Mouse (Mus musculus): ENCODE measurements around the gene Tcf7. TPM values are rescaled to one million over a fixed set of nuclear protein-coding genes. Genes with fewer than 3 reads are reported as not detected.

Tcf7 gene
- polyA plus RNA-seq, 1 experiment from 2014 or later = 4.7 TPM

DNA sequence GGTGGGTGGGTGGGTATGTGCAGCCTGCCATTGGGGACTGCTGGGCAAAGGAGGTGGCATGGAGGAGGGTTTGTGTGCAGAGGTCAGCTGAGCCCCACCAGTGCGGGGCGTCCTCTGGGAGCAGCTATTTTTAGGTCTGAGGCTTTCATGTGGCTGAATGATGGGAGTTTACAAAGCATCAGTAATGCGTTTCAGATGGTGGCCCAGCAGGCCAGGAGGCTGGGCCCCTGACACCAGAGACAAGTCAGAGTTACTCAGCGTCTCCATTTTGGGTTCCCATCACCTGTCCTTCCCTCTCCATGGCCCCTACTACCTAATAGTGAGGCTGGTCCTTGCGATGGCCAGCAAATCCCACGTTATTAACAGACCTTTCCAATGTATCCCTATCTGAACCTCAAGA lies 10.2 kb downstream of the Tcf7 start:
- Histone ChIP-seq H3K4me1 (replicated peaks) (peaks cover 18% of the 10 kb centered on the region), H3K4me2 (no peak overlapping the region), H3K36me3 (no peaks in the 10 kb centered on the region), H3K9me3 (no peaks in the 10 kb centered on the region), H3K27me3 (no peaks in the 10 kb centered on the region), H3K27ac (no peak overlapping the region), H3K9ac (no peak overlapping the region), H3K4me3 (no peak overlapping the region)
- ATAC-seq (ENCODE audit: low FRiP score) = no peak
- 77% methylated on average over 6 of the region's 6 CpGs for WGBS

- Histone ChIP-seq H3K9ac (peak overlapping the region; percentile 35; the same call in 1 of the 2 replicates), H3K27me3 (no peaks in the 10 kb centered on the region), H3K36me3 (no peaks in the 10 kb centered on the region), H3K9me3 (no peaks in the 10 kb centered on the region), H3K4me1 (replicated peaks) (peaks cover 18% of the 10 kb centered on the region), H3K4me3 (no peak overlapping the region), H3K4me2 (no peak overlapping the region), H3K27ac (no peak overlapping the region)
- ATAC-seq (ENCODE audit: low FRiP score) = no peak
- WGBS = 77% methylated on average over 8 of the region's 8 CpGs
Observed at GRCm38 (mm10) chr11:52271765-52272495, 10.9 kb downstream of the Tcf7 start.

- Histone ChIP-seq H3K4me3 (no peak overlapping the region), H3K27ac (no peak overlapping the region), H3K4me2 (no peak overlapping the region), H3K27me3 (no peaks in the 10 kb centered on the region), H3K36me3 (no peaks in the 10 kb centered on the region), H3K9ac (no peak overlapping the region), H3K9me3 (no peaks in the 10 kb centered on the region), H3K4me1 (replicated peaks) (peaks cover 35% of the 10 kb centered on the region)
- ATAC-seq (ENCODE audit: low FRiP score) = no peak
- 92% methylated on average over 6 of the region's 6 CpGs for WGBS
Observed at GRCm38 (mm10) chr11:52269841-52270240, 13.0 kb downstream of the Tcf7 start.

- no peak for ATAC-seq (ENCODE audit: low FRiP score)
- WGBS = 73% methylated on average over 7 of the region's 7 CpGs
Observed at GRCm38 (mm10) chr11:52268104-52268835, 14.5 kb downstream of the Tcf7 start.

GRCm38 (mm10) chr11:52267271-52267670 lies 15.5 kb downstream of the Tcf7 start:
- H3K9me3 ChIP-seq = no peaks in the 10 kb centered on the region
- no peaks in the 10 kb centered on the region for H3K27me3 ChIP-seq
- no peaks in the 10 kb centered on the region for H3K36me3 ChIP-seq
- no peak for ATAC-seq (ENCODE audit: low FRiP score)
- H3K9ac ChIP-seq = no peak overlapping the region
- H3K4me1 ChIP-seq (replicated peaks) = peaks cover 26% of the 10 kb centered on the region
- no peak overlapping the region for H3K27ac ChIP-seq
- H3K4me2 ChIP-seq = no peak overlapping the region
- WGBS = 86% methylated on average over 5 of the region's 5 CpGs
- H3K4me3 ChIP-seq = no peak overlapping the region

More at GRCm38 (mm10) chr11:52268104-52268835, 14.5 kb downstream of the Tcf7 start:
- Histone ChIP-seq H3K4me3 (no peak overlapping the region), H3K9ac (no peak overlapping the region), H3K27me3 (no peaks in the 10 kb centered on the region), H3K9me3 (no peaks in the 10 kb centered on the region), H3K4me2 (no peak overlapping the region), H3K4me1 (replicated peaks) (peaks cover 35% of the 10 kb centered on the region), H3K36me3 (no peaks in the 10 kb centered on the region), H3K27ac (no peak overlapping the region)

DNA sequence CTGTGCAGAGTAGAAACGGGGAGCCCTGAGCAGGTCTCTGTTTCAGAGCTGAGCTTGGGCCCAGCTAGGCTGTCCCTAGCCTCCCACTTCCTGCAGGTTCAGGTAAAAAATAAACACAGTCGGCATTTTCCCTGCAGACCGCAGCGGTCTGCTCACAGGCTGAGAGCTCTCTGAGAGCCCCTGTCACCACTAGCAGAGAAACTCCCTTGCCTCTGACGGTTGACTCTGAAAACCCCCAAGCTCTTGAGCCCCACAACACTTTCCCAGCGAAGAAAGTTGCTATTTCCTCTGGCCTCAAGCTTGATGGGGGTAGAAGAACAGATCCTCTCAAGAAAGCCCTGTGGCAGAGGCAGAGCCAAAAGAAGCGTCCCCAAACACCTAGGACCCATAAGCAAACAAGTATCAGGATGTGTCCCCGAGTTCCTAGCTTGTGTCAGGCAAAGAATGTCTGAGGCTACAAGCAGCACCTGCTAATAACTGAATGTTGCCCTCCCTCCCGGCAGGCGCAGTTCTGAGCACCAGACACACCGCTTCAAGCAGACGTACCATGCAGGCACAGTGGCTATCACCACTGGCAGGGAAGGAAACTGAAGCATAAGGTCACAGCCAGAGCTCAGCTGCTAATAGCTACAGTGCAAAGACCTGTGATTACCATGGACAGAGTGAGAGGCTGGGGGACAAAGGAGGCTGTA lies 17.1 kb downstream of the Tcf7 start:
- Histone ChIP-seq H3K36me3 (no peaks in the 10 kb centered on the region), H3K4me1 (replicated peaks) (peaks cover 20% of the 10 kb centered on the region), H3K4me2 (no peak overlapping the region), H3K9ac (peak overlapping the region; percentile 9; the same call in 1 of the 2 replicates), H3K9me3 (no peaks in the 10 kb centered on the region), H3K27ac (peak overlapping the region; percentile 32; the same call in 1 of the 2 replicates), H3K27me3 (no peaks in the 10 kb centered on the region), H3K4me3 (no peak overlapping the region)
- ATAC-seq (ENCODE audit: low FRiP score) = no peak
- 75% methylated on average over 12 of the region's 12 CpGs for WGBS

DNA sequence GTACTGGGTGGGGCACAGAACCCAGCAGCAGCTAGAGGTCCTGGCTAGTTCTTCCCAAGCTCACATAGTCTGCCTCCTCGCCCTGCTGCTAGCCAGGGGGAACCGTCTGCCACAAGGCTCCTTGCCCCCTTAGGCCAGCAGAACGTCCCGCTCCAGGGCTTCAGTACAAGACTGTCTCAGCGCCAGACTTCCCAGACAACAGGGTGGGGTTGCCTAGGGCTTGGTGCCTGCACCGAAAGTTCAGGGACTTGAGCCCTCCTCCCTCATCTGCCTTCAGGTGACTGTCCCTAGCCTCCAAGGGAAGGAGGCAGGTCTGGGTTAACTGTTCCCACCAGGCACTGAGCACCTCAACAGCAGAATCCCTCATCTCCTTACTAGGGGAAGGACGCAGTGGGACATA lies 17.9 kb downstream of the Tcf7 start:
- H3K9me3 ChIP-seq = no peaks in the 10 kb centered on the region
- no peak overlapping the region for H3K4me3 ChIP-seq
- WGBS = 81% methylated on average over 7 of the region's 7 CpGs
- H3K27me3 ChIP-seq = no peaks in the 10 kb centered on the region
- H3K4me2 ChIP-seq = no peak overlapping the region
- peaks cover 20% of the 10 kb centered on the region for H3K4me1 ChIP-seq (replicated peaks)
- H3K36me3 ChIP-seq = no peaks in the 10 kb centered on the region
- H3K9ac ChIP-seq = 0 out of 2 replicates have a peak overlapping the region, but pooled peaks have one; percentile 9
- no peak for ATAC-seq (ENCODE audit: low FRiP score)
- H3K27ac ChIP-seq = no peak overlapping the region

GRCm38 (mm10) chr11:52262338-52262737 lies 20.5 kb downstream of the Tcf7 start:
- Histone ChIP-seq H3K9me3 (no peaks in the 10 kb centered on the region), H3K4me1 (replicated peaks) (peaks cover 17% of the 10 kb centered on the region), H3K36me3 (no peaks in the 10 kb centered on the region), H3K4me2 (no peak overlapping the region), H3K27me3 (no peaks in the 10 kb centered on the region), H3K4me3 (no peak overlapping the region), H3K9ac (no peak overlapping the region), H3K27ac (no peak overlapping the region)
- 96% methylated on average over 11 of the region's 11 CpGs for WGBS
- ATAC-seq (ENCODE audit: low FRiP score) = no peak

DNA sequence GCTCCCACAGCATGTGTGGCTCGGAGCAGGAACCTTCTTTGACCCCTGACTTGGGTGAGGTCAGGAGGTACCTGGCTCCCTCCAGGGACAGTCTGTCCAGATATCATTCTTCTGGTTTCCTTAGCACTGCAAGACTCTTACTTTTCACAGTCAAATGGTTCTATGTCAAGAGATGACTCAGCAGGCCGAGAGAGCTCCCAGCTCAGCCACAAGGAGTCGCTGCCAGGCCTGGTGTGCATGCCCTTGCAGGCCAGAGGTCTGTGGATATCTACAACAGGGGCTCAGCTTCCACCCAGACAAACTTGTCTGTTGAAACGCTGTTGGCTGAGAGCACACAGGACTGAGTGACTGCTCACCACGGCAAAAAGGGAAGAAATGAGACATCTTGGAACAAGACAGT lies 20.9 kb downstream of the Tcf7 start:
- no peaks in the 10 kb centered on the region for H3K27me3 ChIP-seq
- no peak overlapping the region for H3K4me2 ChIP-seq
- no peak overlapping the region for H3K9ac ChIP-seq
- no peaks in the 10 kb centered on the region for H3K9me3 ChIP-seq
- no peak for ATAC-seq (ENCODE audit: low FRiP score)
- H3K36me3 ChIP-seq = no peaks in the 10 kb centered on the region
- peaks cover 17% of the 10 kb centered on the region for H3K4me1 ChIP-seq (replicated peaks)
- no peak overlapping the region for H3K4me3 ChIP-seq
- 66% methylated on average over 5 of the region's 5 CpGs for WGBS
- no peak overlapping the region for H3K27ac ChIP-seq

DNA sequence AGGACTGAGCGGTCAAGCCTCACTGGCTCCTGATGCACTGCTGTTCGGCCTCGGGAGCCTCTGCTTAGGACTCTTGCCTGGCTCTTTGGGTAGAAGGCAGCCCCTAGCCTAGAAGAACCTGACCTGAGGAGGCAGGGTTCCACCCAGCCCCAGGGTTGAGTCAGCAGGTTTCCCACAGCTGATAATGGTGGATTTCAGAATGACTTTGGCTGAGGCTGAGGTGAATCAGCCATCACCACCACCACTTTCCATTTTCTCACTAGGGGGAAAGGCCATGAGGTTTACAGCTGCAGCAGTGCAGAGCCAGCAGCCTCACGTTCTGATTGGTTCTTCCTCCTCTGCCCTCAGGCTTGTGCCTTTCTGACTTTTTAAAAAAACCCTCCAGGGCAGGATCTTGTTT lies 21.9 kb downstream of the Tcf7 start:
- no peak overlapping the region for H3K4me2 ChIP-seq
- no peaks in the 10 kb centered on the region for H3K27me3 ChIP-seq
- ATAC-seq (ENCODE audit: low FRiP score) = no peak
- no peak overlapping the region for H3K9ac ChIP-seq
- H3K4me3 ChIP-seq = no peak overlapping the region
- peaks cover 9% of the 10 kb centered on the region for H3K4me1 ChIP-seq (replicated peaks)
- 55% methylated on average over 4 of the region's 4 CpGs for WGBS
- H3K9me3 ChIP-seq = no peaks in the 10 kb centered on the region
- no peak overlapping the region for H3K27ac ChIP-seq
- H3K36me3 ChIP-seq = 0 out of 2 replicates have a peak, but pooled peaks cover 4% of the 10 kb centered on the region

DNA sequence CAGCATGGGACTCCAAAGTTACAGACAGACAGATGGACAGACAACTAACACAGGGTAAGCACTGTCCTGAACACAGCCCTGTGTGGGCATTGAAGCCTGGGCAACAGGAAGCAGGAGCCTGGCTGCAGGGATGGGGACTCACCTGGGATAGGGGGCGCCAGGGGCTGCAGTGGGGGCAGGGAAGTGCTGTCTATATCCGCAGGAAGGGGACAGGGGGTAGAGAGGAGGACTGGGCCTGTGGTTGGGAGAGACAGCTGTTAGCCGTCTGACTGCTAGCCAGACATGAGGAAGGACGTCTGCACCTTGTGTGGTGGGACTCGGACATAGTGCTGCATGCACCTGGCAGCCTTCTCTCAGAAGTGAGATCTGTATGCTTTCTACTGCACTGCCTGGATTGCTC lies 24.1 kb downstream of the Tcf7 start:
- Histone ChIP-seq H3K36me3 (0 out of 2 replicates have a peak, but pooled peaks cover 4% of the 10 kb centered on the region), H3K4me2 (no peak overlapping the region), H3K27ac (no peak overlapping the region), H3K27me3 (no peaks in the 10 kb centered on the region), H3K9ac (no peak overlapping the region), H3K9me3 (no peaks in the 10 kb centered on the region), H3K4me3 (no peak overlapping the region), H3K4me1 (replicated peaks) (no peaks in the 10 kb centered on the region)
- WGBS = 83% methylated on average over 5 of the region's 5 CpGs
- no peak for ATAC-seq (ENCODE audit: low FRiP score)

DNA sequence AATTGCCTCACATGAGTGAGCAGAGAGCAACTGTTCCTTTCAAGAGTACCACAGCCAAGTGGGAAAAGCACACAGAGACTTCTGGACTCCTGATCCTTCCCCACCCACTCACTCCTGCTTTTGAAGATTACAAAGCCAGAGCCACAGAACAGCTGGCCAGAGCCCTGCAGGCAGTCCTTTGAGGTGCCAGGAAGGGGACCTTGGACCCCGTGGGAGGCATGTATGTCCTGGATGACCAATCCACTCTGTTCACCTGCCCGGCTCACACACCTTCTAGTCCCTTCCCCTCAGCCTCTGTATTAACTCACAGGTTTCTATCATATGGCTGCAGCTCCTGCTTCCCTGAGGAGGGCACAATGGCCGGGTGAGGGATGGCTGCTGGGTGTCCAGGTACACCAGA lies 25.4 kb downstream of the Tcf7 start:
- WGBS = 90% methylated on average over 3 of the region's 3 CpGs
- H3K27ac ChIP-seq = no peak overlapping the region
- H3K27me3 ChIP-seq = no peaks in the 10 kb centered on the region
- ATAC-seq (ENCODE audit: low FRiP score) = no peak
- no peak overlapping the region for H3K9ac ChIP-seq
- no peak overlapping the region for H3K4me2 ChIP-seq
- no peaks in the 10 kb centered on the region for H3K4me1 ChIP-seq (replicated peaks)
- no peak overlapping the region for H3K4me3 ChIP-seq
- 0 out of 2 replicates have a peak, but pooled peaks cover 4% of the 10 kb centered on the region for H3K36me3 ChIP-seq
- H3K9me3 ChIP-seq = no peaks in the 10 kb centered on the region

Measured in hindbrain, embryonic 13.5 days (tissue).